Mouse (Mus musculus) liver, adult (tissue): ENCODE data around the gene Cdc42ep2.

Experiments
- GATA4 ChIP-seq: IDR thresholded peaks from 2 replicates; pipeline ENCODE4 v1.6.1; 2014; ENCODE audit warnings: mild to moderate bottlenecking, low read length; ENCODE audit not compliant: insufficient replicate concordance

Cdc42ep2 gene

GRCm38 (mm10) chr19:5878362-5878722 lies 46.3 kb downstream of the Cdc42ep2 start:
- TF ChIP-seq GATA4 = peak; percentile 74; the same call in 1 of the 2 replicates

- TF ChIP-seq GATA4 = no peak
Measured at GRCm38 (mm10) chr19:5877618-5878361, 46.8 kb downstream of the Cdc42ep2 start, which contains the start of gene Slc25a45. Gene Slc25a45 (plus strand): TSS chr19:5877808.

GRCm38 (mm10) chr19:5874969-5875480 lies 49.6 kb downstream of the Cdc42ep2 start, which contains the start of gene Frmd8:
Gene Frmd8 (minus strand): TSS chr19:5875274.
- TF ChIP-seq GATA4 = no peak

GRCm38 (mm10) chr19:5874391-5874968 lies 50.1 kb downstream of the Cdc42ep2 start:
- TF ChIP-seq GATA4 = no peak

GRCm38 (mm10) chr19:5872931-5873556 lies 51.6 kb downstream of the Cdc42ep2 start:
- TF ChIP-seq GATA4 = no peak

GRCm38 (mm10) chr19:5872528-5872927 lies 52.1 kb downstream of the Cdc42ep2 start:
- no peak for TF ChIP-seq GATA4

- peak; percentile 16; the same call in 1 of the 2 replicates for TF ChIP-seq GATA4
Measured at GRCm38 (mm10) chr19:5871683-5872082, 52.9 kb downstream of the Cdc42ep2 start.

GRCm38 (mm10) chr19:5871273-5871672 lies 53.3 kb downstream of the Cdc42ep2 start:
- no peak for TF ChIP-seq GATA4

- TF ChIP-seq GATA4 = no peak
Measured at GRCm38 (mm10) chr19:5868096-5868495, 56.5 kb downstream of the Cdc42ep2 start.
